27 mouse cellular contexts compared by ENCODE assay signal in the genomic region with DNA sequence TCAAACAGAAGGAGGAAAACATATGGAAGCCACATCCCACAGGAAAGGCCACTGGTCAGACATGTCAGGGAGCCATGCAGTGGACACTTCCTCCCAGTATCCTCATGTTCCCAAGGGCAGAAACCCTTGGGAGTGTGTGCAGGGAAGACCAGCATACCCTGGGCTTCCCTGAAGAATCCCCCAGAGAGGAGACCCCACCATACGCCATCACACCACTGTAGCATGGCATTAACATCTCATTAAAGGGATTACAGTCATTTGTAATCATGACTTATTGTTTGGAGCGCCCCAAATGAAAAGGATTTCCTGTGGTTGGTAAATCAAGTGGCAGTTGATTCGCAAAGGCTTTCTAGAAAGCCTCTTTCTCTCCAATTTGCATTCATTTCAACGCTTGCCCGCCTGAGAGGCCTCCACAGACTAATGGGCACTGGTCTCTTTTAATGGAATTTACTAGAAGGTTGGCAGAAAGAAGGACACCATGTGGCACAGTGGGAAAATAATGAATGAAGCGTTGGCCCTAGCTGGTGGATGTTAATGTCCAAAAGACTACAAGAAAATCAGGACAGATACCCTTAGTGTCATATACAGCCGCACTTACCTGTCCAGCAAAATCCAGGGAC.
DNase-seq lines count a peak whose midpoint lies in the region; ATAC-seq and TF ChIP-seq lines count a peak whose summit lies in the region.
"Had no signal": no experiment of that assay in that cellular context is flagged by ENCODE, and none has a peak within 500 bp of the region (broad histone marks: within the 10 kb centered on the region; RNA-seq: fewer than 3 reads in every experiment).

No protein-coding gene starts in this region.

- no peak overlapping the region for H3K9ac ChIP-seq in midbrain, embryonic 13.5 days (replicated peaks)
- H3K9ac ChIP-seq in midbrain, embryonic 11.5 days (ENCODE audit: low read length) = no peak overlapping the region
- no peak overlapping the region for H3K9ac ChIP-seq in forebrain, embryonic 12.5 days
- no peak overlapping the region for H3K9ac ChIP-seq in forebrain, postnatal 0 days
- H3K9ac ChIP-seq in kidney, embryonic 16.5 days (replicated peaks; ENCODE audit: low read length) = no peak overlapping the region
- H3K9ac ChIP-seq: embryonic facial prominence, embryonic 12.5 days; heart, embryonic 15.5 days; liver, embryonic 12.5 days; liver, postnatal 0 days had no signal

- no peak for TF ChIP-seq CTCF in forebrain, postnatal 0 days (IDR thresholded peaks at IDR 0.05; ENCODE audit: low read depth)

- no peak overlapping the region for H3K4me3 ChIP-seq in midbrain, embryonic 13.5 days (replicated peaks)
- H3K4me3 ChIP-seq in midbrain, embryonic 11.5 days (ENCODE audit: low read depth, low read length) = no peak overlapping the region
- H3K4me3 ChIP-seq in forebrain, embryonic 12.5 days (replicated peaks) = no peak overlapping the region
- H3K4me3 ChIP-seq in forebrain, postnatal 0 days (ENCODE audit: low read depth, low read length) = no peak overlapping the region
- no peak overlapping the region for H3K4me3 ChIP-seq in kidney, embryonic 16.5 days (ENCODE audit: low read length)
- H3K4me3 ChIP-seq: embryonic facial prominence, embryonic 12.5 days; heart, embryonic 15.5 days; layer of hippocampus, adult 2 months; liver, embryonic 12.5 days had no signal

- H3K27ac ChIP-seq in midbrain, embryonic 13.5 days = no peak overlapping the region
- H3K27ac ChIP-seq in midbrain, embryonic 11.5 days (ENCODE audit: low read depth, low read length) = no peak overlapping the region
- H3K27ac ChIP-seq in forebrain, embryonic 12.5 days = no peak overlapping the region
- H3K27ac ChIP-seq in forebrain, postnatal 0 days (ENCODE audit: low read depth, low read length) = no peak overlapping the region
- no peak overlapping the region for H3K27ac ChIP-seq in kidney, embryonic 16.5 days (ENCODE audit: low read length)
- H3K27ac ChIP-seq: embryonic facial prominence, embryonic 12.5 days; heart, embryonic 15.5 days; layer of hippocampus, adult 2 months; liver, embryonic 12.5 days had no signal

- H3K36me3 ChIP-seq in midbrain, embryonic 13.5 days = no peaks in the 10 kb centered on the region
- H3K36me3 ChIP-seq in midbrain, embryonic 11.5 days (ENCODE audit: control insufficient read depth, insufficient read depth, low read length) = no peaks in the 10 kb centered on the region
- no peaks in the 10 kb centered on the region for H3K36me3 ChIP-seq in forebrain, embryonic 12.5 days (replicated peaks)
- H3K36me3 ChIP-seq in forebrain, postnatal 0 days (ENCODE audit: insufficient read depth) = no peaks in the 10 kb centered on the region
- no peaks in the 10 kb centered on the region for H3K36me3 ChIP-seq in kidney, embryonic 16.5 days (ENCODE audit: insufficient read depth, low read length)
- H3K36me3 ChIP-seq: embryonic facial prominence, embryonic 12.5 days; heart, embryonic 15.5 days had no signal

- H3K4me2 ChIP-seq in midbrain, embryonic 13.5 days (replicated peaks) = no peak overlapping the region
- no peak overlapping the region for H3K4me2 ChIP-seq in midbrain, embryonic 11.5 days
- H3K4me2 ChIP-seq in forebrain, embryonic 12.5 days = no peak overlapping the region
- no peak overlapping the region for H3K4me2 ChIP-seq in forebrain, postnatal 0 days (ENCODE audit: low read depth)
- H3K4me2 ChIP-seq in kidney, embryonic 16.5 days (replicated peaks; ENCODE audit: low read depth, low read length) = no peak overlapping the region
- H3K4me2 ChIP-seq: embryonic facial prominence, embryonic 12.5 days; heart, embryonic 15.5 days; liver, embryonic 12.5 days had no signal

- H3K9me3 ChIP-seq in midbrain, embryonic 13.5 days = no peaks in the 10 kb centered on the region
- H3K9me3 ChIP-seq in midbrain, embryonic 11.5 days (ENCODE audit: control insufficient read depth, low read length) = no peaks in the 10 kb centered on the region
- H3K9me3 ChIP-seq in forebrain, embryonic 12.5 days = no peaks in the 10 kb centered on the region
- peaks cover 5% of the 10 kb centered on the region; the same call in 1 of the 2 replicates for H3K9me3 ChIP-seq in forebrain, postnatal 0 days (ENCODE audit: low read length)
- H3K9me3 ChIP-seq in kidney, embryonic 16.5 days (ENCODE audit: low read length) = peaks cover 5% of the 10 kb centered on the region
- H3K9me3 ChIP-seq: embryonic facial prominence, embryonic 12.5 days; heart, embryonic 15.5 days; liver, embryonic 12.5 days had no signal

- peaks cover 8% of the 10 kb centered on the region; the same call in 1 of the 2 replicates for H3K4me1 ChIP-seq in midbrain, embryonic 13.5 days (replicated peaks)
- no peaks in the 10 kb centered on the region; the same call in 1 of the 2 replicates for H3K4me1 ChIP-seq in midbrain, embryonic 11.5 days (ENCODE audit: control insufficient read depth, insufficient read depth, low read length)
- H3K4me1 ChIP-seq in forebrain, embryonic 12.5 days = peaks cover 20% of the 10 kb centered on the region
- 0 out of 2 replicates have a peak, but pooled peaks cover 4% of the 10 kb centered on the region for H3K4me1 ChIP-seq in forebrain, postnatal 0 days (ENCODE audit: insufficient read depth)
- H3K4me1 ChIP-seq in kidney, embryonic 16.5 days (ENCODE audit: insufficient read depth, low read length) = 0 out of 2 replicates have a peak, but pooled peaks cover 3% of the 10 kb centered on the region
- H3K4me1 ChIP-seq: heart, embryonic 15.5 days; liver, embryonic 12.5 days had no signal

- no peak for DNase-seq in midbrain, embryonic 11.5 days (ENCODE audit: low spot score, missing footprints)
- peak; percentile 30 for DNase-seq in Muller cell, postnatal 12 days (ENCODE audit: inconsistent ontology term)
- DNase-seq in forebrain, postnatal 0 days = peak; percentile 38
- no peak for DNase-seq in layer of hippocampus, adult 11-12 months (ENCODE audit: low spot score)
- DNase-seq: adrenal gland, adult 8-10 months; cerebellum, adult 11 months; cerebellum, adult 9-10 months; cerebellum, postnatal 36 days; embryo, embryonic 11 days; gastrocnemius, postnatal 10 days; kidney, adult 11 months; kidney, postnatal 25 days; left cerebral cortex, postnatal 4 days; liver, postnatal 0 days; lung, postnatal 36 days; right cerebral cortex, postnatal 25 days; thymus, adult 2 months; thymus, postnatal 36 days had no signal

- peak; percentile 68; the same call in 1 of the 2 replicates for ATAC-seq in midbrain, embryonic 13.5 days
- ATAC-seq in midbrain, embryonic 11.5 days (ENCODE audit: low FRiP score) = no peak
- ATAC-seq in forebrain, embryonic 12.5 days (ENCODE audit: low FRiP score) = peak; percentile 88
- peak; percentile 89 for ATAC-seq in forebrain, postnatal 0 days
- ATAC-seq in kidney, embryonic 16.5 days (ENCODE audit: low FRiP score, low TSS enrichment) = no peak
- ATAC-seq: inflammation-experienced regulatory T-cells, adult 6 months; liver, embryonic 12.5 days; liver, postnatal 0 days had no signal

- 39% methylated on average over 7 of the region's 7 CpGs for WGBS in midbrain, embryonic 13.5 days
- WGBS in midbrain, embryonic 11.5 days = 55% methylated on average over 7 of the region's 7 CpGs
- WGBS in forebrain, embryonic 12.5 days = 29% methylated on average over 7 of the region's 7 CpGs
- 20% methylated on average over 7 of the region's 7 CpGs for WGBS in forebrain, postnatal 0 days
- 81% methylated on average over 7 of the region's 7 CpGs for WGBS in kidney, embryonic 16.5 days

- peaks cover 21% of the 10 kb centered on the region for H3K27me3 ChIP-seq in midbrain, embryonic 13.5 days
- H3K27me3 ChIP-seq in midbrain, embryonic 11.5 days (ENCODE audit: control insufficient read depth, insufficient read depth, low read length) = no peaks in the 10 kb centered on the region
- H3K27me3 ChIP-seq in forebrain, embryonic 12.5 days = peaks cover 64% of the 10 kb centered on the region
- no peaks in the 10 kb centered on the region for H3K27me3 ChIP-seq in forebrain, postnatal 0 days (ENCODE audit: insufficient read depth, low read length)
- no peaks in the 10 kb centered on the region for H3K27me3 ChIP-seq in kidney, embryonic 16.5 days (ENCODE audit: insufficient read depth, low read length)
- H3K27me3 ChIP-seq: CH12.LX; embryonic facial prominence, embryonic 12.5 days; heart, embryonic 15.5 days; liver, embryonic 12.5 days had no signal

Comparison
In these comparisons a context has a peak if more than half of its experiments do, and no peak if none do; other contexts are left out.
1. ATAC-seq: peak in midbrain, embryonic 13.5 days (single experiment), forebrain, embryonic 12.5 days (single experiment) and forebrain, postnatal 0 days (single experiment); none in midbrain, embryonic 11.5 days (single experiment) and kidney, embryonic 16.5 days (single experiment).
2. DNase-seq: peak in Muller cell, postnatal 12 days (single experiment) and forebrain, postnatal 0 days (single experiment); none in midbrain, embryonic 11.5 days (single experiment) and layer of hippocampus, adult 11-12 months (single experiment).